Mouse (Mus musculus) C2C12 (cell line): ENCODE results near the gene Fbxw11.

Source experiments
- CEBPB ChIP-seq: IDR thresholded peaks from one replicate; pipeline ENCODE4 v1.6.1; 2011; ENCODE audit warnings: low read depth, mild to moderate bottlenecking, control low read depth, moderate library complexity
- CTCF ChIP-seq: IDR thresholded peaks from one replicate; pipeline ENCODE4 v1.5.1; 2011; ENCODE audit not compliant: control insufficient read depth, insufficient read depth, insufficient read length
- FOSL1 ChIP-seq: IDR thresholded peaks from one replicate; pipeline ENCODE4 v1.8.0; 2011; ENCODE audit warnings: mild to moderate bottlenecking, low read length; ENCODE audit not compliant: poor library complexity, insufficient read depth, severe bottlenecking
- MAX ChIP-seq: IDR thresholded peaks from one replicate; pipeline ENCODE4 v1.6.1; 2011; ENCODE audit warnings: mild to moderate bottlenecking, control low read depth
- MYOD1 ChIP-seq: IDR thresholded peaks from one replicate; pipeline ENCODE4 v1.6.1; 2011; ENCODE audit warnings: low read depth; ENCODE audit not compliant: control insufficient read depth, insufficient read length
- MYOG ChIP-seq: IDR thresholded peaks from one replicate; pipeline ENCODE4 v1.6.1; 2011; ENCODE audit not compliant: control insufficient read depth, insufficient read length; ENCODE audit errors: extremely low read depth
- USF1 ChIP-seq: IDR thresholded peaks from one replicate; pipeline ENCODE4 v1.6.1; 2011; ENCODE audit warnings: low read depth, mild to moderate bottlenecking, control low read depth, moderate library complexity

DNA sequence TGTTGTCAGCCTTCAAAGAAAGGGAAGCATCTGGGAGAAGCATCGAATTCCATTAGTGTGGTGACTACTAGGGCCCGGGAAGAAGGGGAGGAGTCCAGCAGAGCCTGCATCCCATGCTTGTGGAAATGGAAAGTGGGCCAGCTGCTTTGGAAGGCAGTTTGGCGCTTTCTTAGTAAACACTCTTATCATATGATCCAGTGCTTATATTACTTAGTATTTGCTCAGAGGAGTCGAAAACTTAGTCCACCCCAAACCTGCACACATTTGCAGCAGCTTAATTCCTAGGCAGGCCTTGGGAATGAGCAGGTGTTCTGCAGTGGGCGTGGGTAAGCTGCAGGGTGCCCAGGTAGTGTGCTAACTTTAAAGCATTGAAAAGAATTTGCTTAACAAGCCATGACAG is 89.9 kb downstream of the Fbxw11 start:
- TF ChIP-seq CTCF (no peak), MAX (no peak), USF1 (no peak), MYOG (no peak), CEBPB (no peak), MYOD1 (no peak), FOSL1 (no peak)
